14 mouse cellular contexts compared by ENCODE assay signal in the genomic region with DNA sequence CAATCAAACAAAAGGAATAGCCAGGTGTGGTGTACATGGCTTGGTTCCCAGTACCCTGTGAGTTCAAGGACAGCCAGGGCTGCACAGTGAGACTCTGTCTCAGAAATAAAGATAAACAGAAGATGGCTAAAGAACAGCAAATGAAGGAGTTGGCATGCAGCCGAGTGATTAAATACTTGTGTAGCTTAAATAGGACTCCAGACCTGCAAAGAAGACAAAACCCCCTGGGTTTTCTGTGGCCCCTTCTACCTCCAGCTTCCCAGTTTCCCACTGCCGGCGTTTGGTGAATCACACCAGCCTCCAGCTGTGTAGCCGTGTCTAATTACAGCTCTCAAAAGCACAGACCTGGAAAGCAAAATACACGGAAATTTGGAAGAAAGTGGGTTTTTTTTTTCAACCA. TPM values are rescaled to one million over a fixed set of nuclear protein-coding genes. Genes with fewer than 3 reads are reported as not detected.
DNase-seq lines count a peak whose midpoint lies in the region; ATAC-seq and TF ChIP-seq lines count a peak whose summit lies in the region.
"Had no signal": no experiment of that assay in that cellular context is flagged by ENCODE, and none has a peak within 500 bp of the region (broad histone marks: within the 10 kb centered on the region; RNA-seq: fewer than 3 reads in every experiment).

No protein-coding gene starts in this region.

- H3K9me3 ChIP-seq in kidney, embryonic 16.5 days (ENCODE audit: low read length), result no peaks in the 10 kb centered on the region
- H3K9me3 ChIP-seq in limb, embryonic 13.5 days, result no peaks in the 10 kb centered on the region
- H3K9me3 ChIP-seq: heart, embryonic 15.5 days; hindbrain, embryonic 13.5 days had no signal

- no peak for TF ChIP-seq CTCF in Patski (IDR thresholded peaks at IDR 0.05)

- WGBS in kidney, embryonic 16.5 days, result 18% methylated on average over 5 of the region's 5 CpGs
- WGBS in limb, embryonic 13.5 days, result 15% methylated on average over 5 of the region's 5 CpGs

- H3K4me1 ChIP-seq in kidney, embryonic 16.5 days (ENCODE audit: insufficient read depth, low read length), result peaks cover 44% of the 10 kb centered on the region
- peaks cover 46% of the 10 kb centered on the region for H3K4me1 ChIP-seq in limb, embryonic 13.5 days

- in situ Hi-C loops in Patski (cut with MboI; ENCODE audit: low pct_unique_long_range_greater_than_20kb), result no loop called here

- H3K36me3 ChIP-seq in kidney, embryonic 16.5 days (ENCODE audit: insufficient read depth, low read length), result peaks cover 29% of the 10 kb centered on the region
- peaks cover 62% of the 10 kb centered on the region for H3K36me3 ChIP-seq in limb, embryonic 13.5 days

- no peak overlapping the region for H3K9ac ChIP-seq in kidney, embryonic 16.5 days (replicated peaks; ENCODE audit: low read length)
- no peak overlapping the region for H3K9ac ChIP-seq in limb, embryonic 13.5 days
- H3K9ac ChIP-seq: heart, embryonic 15.5 days; hindbrain, embryonic 13.5 days; liver, postnatal 0 days had no signal

- no peak for DNase-seq in kidney, postnatal 10 days
- DNase-seq in MN1 (ENCODE audit: low spot score), result peak; percentile 66
- peak; percentile 98 for DNase-seq in Patski (ENCODE audit: low read depth, low spot score)
- DNase-seq in thymus, postnatal 0 days (ENCODE audit: low spot score), result no peak
- DNase-seq: cerebellum, postnatal 25 days; gastrocnemius, postnatal 14 days; liver, postnatal 0 days had no signal

- no peak for ATAC-seq in kidney, embryonic 16.5 days (ENCODE audit: low FRiP score, low TSS enrichment)
- peak; percentile 91 for ATAC-seq in Patski
- ATAC-seq in limb, embryonic 13.5 days (ENCODE audit: low FRiP score, low read depth), result no peak; the same call in 1 of the 2 replicates
- no peak for ATAC-seq in monocyte, adult 5-6 weeks (replicated peaks; ENCODE audit: insufficient number of reproducible peaks, low FRiP score, low TSS enrichment, poor library complexity, severe bottlenecking)
- ATAC-seq: liver, postnatal 0 days had no signal

- CTCF ChIA-PET in Patski (lab: Charles Lee), result interaction anchor here (0.7 to 1.0 kb wide), 2 partner anchors 17 to 51 kb away, joined by 3 to 4 read pairs; no protein-coding TSS in a partner anchor

- no peak overlapping the region for H3K4me2 ChIP-seq in kidney, embryonic 16.5 days (replicated peaks; ENCODE audit: low read depth, low read length)
- H3K4me2 ChIP-seq in limb, embryonic 13.5 days (replicated peaks), result 0 out of 2 replicates have a peak overlapping the region, but pooled peaks have one; percentile 3
- H3K4me2 ChIP-seq: heart, embryonic 15.5 days; hindbrain, embryonic 13.5 days; midbrain, embryonic 11.5 days had no signal

- 0 out of 2 replicates have a peak overlapping the region, but pooled peaks have one; percentile 25 for H3K27ac ChIP-seq in kidney, embryonic 16.5 days (ENCODE audit: low read length)
- peak overlapping the region; percentile 56 for H3K27ac ChIP-seq in limb, embryonic 13.5 days
- H3K27ac ChIP-seq: heart, embryonic 15.5 days; hindbrain, embryonic 13.5 days had no signal

- H3K4me3 ChIP-seq in kidney, embryonic 16.5 days (ENCODE audit: low read length), result no peak overlapping the region
- no peak overlapping the region for H3K4me3 ChIP-seq in limb, embryonic 13.5 days
- H3K4me3 ChIP-seq: heart, embryonic 15.5 days; hindbrain, embryonic 13.5 days had no signal

- H3K27me3 ChIP-seq in kidney, embryonic 16.5 days (ENCODE audit: insufficient read depth, low read length), result no peaks in the 10 kb centered on the region
- H3K27me3 ChIP-seq in Patski, result no peaks in the 10 kb centered on the region
- H3K27me3 ChIP-seq in limb, embryonic 13.5 days, result no peaks in the 10 kb centered on the region
- H3K27me3 ChIP-seq: CH12.LX; heart, embryonic 15.5 days; hindbrain, embryonic 13.5 days had no signal

- POLR2A ChIA-PET in Patski (lab: Charles Lee), result interaction anchor here (0.7 to 1.3 kb wide), 2 partner anchors 8 to 12 kb away, joined by 4 to 6 read pairs; no protein-coding TSS in a partner anchor

RNA-seq across cellular contexts. Expression of gene Sept11, which starts 51.6 kb away (rescaled TPM):
- polyA plus RNA-seq in kidney, embryonic 16.5 days (2015; fragmentation: Nextera tagmentation; extraction: Ambion mirVana), result 216 and 232 TPM in 2 replicates
- polyA plus RNA-seq in Patski (2021), result 335 TPM
- polyA plus RNA-seq in limb, embryonic 13.5 days (2015; fragmentation: Nextera tagmentation; extraction: Ambion mirVana), result 212 and 226 TPM in 2 replicates
- polyA plus RNA-seq in thymus, postnatal 0 days (2015; fragmentation: Nextera tagmentation; extraction: Ambion mirVana), result 59.9 and 61.0 TPM in 2 replicates
- 78.7 to 182 TPM (median 86.3 TPM) in 3 replicates for total RNA-seq in monocyte, adult 5-6 weeks (2017)

Comparison
In these comparisons a context has a peak if more than half of its experiments do, and no peak if none do; other contexts are left out.
1. DNase-seq: peak in MN1 (single experiment) and Patski (single experiment); none in kidney, postnatal 10 days (single experiment) and thymus, postnatal 0 days (single experiment).